Mouse (Mus musculus) c-Kit-positive CD71-positive TER-119-positive erythroid progenitor cells, embryonic 14.5 days (primary cell): ENCODE results near the gene Mfsd13b.
"Not testable (repeated sequence)": the region's sequence is repeated elsewhere in the genome, so short reads cannot be mapped to it uniquely, and the experiment has no call there.

Experiments
- DNase-seq: peaks from one replicate; pipeline ENCODE4 v3.0.0-alpha.2; 2013; ENCODE audit warnings: low spot score

The Mfsd13b gene

DNA sequence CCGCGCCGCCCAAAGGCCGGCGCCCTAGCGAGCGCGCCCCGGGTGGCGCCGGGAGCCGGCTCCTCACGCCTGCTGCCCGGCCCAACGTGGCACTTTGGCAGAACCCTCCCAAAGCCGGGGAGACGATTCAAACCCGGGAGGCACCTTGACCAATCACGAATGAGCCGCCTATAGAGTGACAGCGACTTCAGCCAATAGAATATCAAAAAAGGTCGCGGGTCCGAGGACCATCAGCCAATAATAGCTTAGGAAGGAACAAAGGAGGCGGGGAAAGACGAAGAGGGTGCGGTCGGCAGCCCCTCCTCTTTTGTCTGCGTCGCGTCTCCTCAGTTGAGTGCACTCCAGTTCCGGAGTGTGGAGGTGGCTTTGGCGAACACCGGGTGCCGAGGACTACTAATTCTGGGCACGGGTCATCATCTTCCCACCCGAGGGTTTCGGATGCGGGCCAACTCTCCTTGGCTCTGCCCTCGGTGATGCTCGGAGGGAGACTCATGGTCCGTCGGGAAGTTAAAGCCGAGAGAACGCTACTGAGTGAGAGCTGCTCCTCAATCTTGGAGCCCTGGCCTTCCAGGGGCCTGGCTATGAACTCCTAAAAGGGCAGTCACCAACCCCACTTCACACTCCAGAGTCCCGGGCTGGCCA is at the start of gene Mfsd13b, which contains the start of gene Cdr2:
Gene Mfsd13b, plus strand, starts transcription at position 310 of the 642 bp plus-strand sequence.
Gene Cdr2, minus strand, starts transcription at position 113 of the 642 bp plus-strand sequence.
- peak; percentile 100 for DNase-seq

DNA sequence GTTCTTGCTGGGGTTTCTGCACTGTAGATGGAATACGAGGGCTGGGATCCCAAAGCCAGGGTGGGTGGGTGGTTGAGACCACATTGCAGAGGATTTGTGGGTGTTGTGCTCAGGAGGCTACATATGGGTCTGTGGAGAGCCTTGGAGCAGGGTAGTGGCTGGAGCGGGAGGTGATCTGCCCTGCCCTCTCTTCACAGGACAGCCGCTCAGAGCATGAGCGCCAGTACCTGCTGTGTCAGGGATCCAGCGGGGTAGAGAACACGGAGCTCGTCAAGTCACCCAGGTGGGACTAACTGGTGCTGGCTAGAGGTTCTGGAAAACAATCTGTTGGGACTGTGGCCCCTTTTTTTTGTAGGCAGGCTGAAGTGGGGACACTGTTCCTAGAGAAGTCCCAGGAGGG is 49.2 kb upstream of the Mfsd13b start:
- no peak for DNase-seq

GRCm38 (mm10) chr7:120933680-120934195 is 48.6 kb upstream of the Mfsd13b start:
- DNase-seq, result peak; percentile 56

DNA sequence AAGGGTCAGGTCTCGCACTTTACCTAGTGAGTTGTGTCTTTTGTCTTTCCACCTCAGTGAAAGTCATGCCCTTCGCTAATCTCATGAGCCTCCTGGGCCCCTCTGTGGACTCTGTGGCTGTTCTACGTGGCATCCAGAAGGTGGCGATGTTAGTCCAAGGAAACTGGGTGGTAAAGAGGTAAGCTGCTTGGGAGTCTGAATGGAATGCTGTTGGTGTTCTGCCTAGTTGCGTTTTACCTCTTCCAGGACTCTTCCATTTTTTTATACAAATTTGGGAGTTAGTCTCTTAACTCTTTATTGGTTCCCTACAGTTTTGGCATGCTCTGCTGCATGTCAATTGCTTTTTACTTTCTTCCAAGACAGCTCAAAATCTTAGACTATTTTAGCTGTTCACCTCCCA is 47.6 kb upstream of the Mfsd13b start:
- peak; percentile 76 for DNase-seq

- DNase-seq, result no peak
These were observed 45.8 kb upstream of the Mfsd13b start for GRCm38 (mm10) chr7:120936522-120936921.

DNA sequence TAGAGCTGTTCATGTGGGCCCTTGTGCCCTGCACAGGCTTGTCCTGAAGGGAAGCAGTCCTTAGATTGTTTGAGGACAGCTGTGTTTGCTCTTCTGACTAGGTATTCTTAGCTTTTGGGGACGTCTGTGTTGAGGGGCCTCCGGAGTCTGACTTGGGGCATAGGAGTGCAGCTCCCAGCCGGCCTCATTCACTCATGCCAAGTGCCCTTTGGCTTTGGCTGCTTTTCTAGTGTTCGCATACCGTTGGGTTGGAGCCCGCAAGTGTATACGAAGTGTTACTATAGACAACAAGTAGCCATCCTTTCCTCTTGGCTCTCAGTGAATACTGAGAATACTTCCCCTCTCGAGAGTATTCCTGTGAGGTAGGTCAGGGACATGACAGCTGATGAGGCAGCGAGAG is 44.1 kb upstream of the Mfsd13b start:
- DNase-seq, result no peak

GRCm38 (mm10) chr7:120940343-120940742 is 42.0 kb upstream of the Mfsd13b start:
- no peak for DNase-seq

DNA sequence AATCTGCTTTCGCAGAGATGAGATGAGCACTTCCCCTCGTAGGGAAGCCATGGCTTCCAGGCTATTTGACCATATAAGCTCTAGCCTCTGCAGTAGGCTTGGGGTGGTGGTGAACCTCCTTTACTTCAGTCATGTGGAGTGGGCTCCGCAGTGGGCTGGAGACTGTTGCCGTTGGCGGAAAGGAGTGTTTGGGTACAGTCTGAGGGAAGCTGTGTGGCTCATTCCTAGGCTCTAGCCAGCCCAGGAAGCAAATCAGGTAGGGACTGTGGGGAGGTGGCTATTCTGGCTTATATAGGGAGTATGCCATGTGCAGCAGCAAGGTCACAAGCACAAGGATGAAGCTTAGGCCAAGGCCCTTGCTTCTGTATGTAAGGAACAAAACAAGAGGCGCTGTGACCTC is 41.1 kb upstream of the Mfsd13b start:
- no peak for DNase-seq

DNA sequence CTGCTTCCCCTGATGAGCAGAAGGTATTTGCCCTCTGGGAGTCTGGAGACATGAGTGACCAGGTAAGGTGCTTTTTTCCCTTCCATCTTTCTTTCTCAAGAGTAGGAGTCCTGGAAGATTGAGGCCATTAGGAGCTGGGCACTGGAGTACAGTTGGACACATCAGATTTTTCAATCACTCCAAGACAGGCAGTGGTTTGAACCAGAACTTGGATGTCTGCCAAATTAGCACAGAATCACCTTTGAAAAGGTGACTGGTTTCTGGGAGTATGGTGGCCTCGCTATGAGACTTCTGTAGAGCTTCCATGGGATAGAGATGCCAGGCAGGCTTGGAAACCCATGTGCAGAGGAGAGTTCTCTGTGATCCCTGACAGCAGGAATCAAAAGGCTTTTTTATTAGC is 39.8 kb upstream of the Mfsd13b start:
- DNase-seq, result no peak

DNA sequence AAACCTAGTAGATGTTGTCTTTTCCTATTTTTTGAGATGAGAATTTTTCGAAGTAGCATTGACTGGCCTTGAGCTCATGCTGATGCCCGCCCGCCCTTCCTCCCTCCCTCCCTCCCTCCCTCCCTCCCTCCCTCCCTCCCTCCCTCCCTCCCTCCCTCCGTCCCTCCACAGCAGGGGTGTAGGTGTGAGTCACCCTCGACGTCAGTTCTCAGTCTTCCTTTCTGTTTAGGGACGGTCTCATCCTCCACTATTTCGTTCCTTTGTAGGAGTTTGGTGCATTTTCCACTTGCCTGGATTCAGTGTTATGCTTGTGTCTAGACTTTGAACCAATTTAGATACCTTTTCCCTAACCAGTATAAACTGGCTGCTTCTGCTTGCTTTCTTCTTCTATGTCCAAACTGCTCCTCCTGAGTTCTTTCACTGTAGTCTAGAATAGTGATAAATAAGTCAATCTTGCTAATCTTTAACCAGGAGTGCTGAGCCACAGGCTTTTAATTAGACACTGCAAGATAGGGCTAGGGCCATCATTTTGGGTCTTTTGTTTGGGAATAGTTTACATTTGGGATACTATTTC is 38.3 kb upstream of the Mfsd13b start:
- DNase-seq, result no peak

DNA sequence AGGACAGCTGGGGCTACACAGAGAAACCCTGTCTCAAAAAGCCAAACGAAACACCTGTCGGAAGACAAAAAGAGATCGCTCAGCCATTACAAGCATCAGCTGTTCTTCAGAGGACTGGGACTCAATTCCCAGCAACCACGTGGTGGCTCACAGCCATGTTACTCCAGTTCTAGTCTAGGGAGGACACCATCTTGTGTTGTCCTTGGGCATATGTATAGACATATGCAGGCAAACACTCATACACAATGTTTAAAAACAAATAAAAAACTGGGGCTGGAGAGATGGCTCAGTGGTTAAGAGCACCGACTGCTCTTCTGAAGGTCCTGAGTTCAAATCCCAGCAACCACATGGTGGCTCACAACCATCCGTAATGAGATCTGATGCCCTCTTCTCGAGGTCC is 28.7 kb upstream of the Mfsd13b start:
- DNase-seq, result not testable (repeated sequence)

DNA sequence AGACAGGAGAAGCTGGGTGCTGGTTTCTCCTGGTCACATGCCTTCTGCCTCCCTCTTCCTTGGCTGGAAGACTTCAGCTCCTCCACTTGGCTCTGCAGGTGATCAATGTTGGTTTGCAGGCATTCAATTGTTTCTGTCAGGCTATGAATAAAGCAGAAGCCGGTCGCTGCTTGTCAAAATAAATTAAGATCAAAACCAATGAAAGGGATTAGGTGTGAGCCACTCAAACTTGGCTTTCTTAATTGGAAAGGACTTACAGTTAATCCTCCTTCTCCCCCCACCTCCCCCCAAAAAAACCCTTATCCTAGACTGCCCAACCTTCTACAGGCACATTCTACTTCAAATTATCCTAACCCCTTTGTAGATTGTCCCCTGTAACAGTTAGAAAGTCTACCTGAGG is 22.2 kb upstream of the Mfsd13b start:
- no peak for DNase-seq

DNA sequence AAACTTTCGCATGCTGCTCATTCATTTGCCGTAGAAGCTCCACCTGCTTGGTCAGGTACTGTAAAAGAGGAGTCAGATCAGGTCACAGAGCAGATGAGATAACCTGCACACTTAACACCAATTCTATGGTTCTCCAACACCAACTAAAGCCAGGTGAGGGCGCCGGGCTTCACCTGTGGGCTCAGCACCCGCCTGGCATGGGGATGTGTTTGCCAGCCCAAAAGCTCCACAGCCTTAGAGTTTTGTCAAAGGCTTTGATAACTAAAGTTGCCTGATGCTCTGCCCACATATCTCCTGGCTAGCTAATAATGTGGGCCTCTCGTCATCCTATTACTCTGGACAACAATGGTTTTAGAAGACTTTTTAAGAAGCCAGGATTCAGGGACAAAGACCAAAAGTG is 21.7 kb upstream of the Mfsd13b start:
- no peak for DNase-seq

DNA sequence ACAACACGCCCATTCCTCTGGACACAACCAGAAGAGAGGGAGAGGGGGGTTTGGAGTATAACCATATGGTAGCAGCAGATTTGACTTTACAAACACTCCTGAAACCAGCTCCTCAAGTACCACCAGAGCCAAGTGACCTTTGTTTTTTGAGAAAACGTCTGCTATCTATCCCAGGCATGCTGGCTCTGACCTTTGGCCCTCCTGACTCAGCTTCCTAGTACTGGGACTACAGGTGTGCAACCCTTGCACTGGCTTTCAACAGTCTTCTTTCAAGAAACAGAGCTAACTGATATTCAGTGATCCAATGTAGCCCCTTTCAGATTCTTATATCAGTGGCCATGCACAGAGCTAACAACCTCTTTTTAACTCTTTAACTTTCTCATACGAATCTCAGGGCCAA is 20.4 kb upstream of the Mfsd13b start:
- DNase-seq, result no peak

DNA sequence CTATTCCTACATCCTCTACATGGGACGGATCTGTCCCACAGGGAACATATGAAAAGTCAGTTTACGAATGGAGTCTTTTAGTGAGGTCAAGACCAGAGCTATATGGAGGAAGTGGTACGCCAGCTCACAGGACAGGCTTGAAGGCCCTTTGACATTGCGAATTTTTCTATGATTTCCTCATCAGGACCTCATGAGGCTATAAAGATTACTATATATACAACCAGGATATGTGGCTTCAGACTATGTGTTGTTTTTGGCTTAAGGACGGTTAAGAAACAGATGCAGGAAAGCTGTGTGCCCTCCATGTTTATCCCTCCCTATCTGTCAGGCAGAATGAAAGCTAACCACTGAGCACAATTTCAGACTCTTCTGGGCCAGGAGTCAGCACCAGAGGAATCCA is 19.2 kb upstream of the Mfsd13b start:
- DNase-seq, result no peak

DNA sequence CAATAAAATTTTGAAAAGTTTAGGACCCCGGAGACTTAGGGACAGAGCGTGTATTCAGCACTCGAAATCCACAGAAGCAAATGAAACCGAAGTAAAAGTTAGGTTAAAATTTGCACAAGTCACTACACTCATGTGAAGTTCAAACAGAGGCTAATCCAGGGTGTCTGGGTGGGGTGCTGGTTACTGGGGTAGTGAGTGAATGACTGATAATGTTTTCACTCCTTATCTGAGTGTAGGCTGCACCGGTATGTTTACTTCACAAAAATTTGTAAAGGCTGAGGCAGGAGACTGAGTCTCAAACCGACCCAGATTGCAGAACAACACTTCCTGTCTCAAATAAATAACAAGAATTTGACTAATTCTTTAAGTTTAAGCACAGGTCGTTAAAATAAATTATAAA is 13.1 kb upstream of the Mfsd13b start:
- peak; percentile 63 for DNase-seq

DNA sequence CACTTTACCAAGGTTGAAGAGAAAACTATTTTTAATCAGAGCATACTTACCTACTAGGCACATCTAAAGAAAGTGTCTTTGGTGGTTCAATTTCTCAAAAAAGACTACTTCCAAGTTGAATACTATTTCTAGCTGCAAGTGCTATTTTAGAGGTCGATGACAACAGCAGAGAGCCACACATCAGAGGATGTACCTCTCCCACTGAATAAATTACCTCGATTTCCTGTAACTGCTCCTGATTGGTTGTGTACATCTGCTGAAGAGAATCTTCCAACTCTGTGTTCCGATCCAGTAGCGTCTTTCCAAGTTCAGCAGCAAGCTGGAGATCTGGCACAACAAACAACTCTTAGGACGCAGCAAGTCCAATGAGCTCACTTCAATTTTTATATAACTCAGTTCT is 12.2 kb upstream of the Mfsd13b start:
- DNase-seq, result no peak

DNA sequence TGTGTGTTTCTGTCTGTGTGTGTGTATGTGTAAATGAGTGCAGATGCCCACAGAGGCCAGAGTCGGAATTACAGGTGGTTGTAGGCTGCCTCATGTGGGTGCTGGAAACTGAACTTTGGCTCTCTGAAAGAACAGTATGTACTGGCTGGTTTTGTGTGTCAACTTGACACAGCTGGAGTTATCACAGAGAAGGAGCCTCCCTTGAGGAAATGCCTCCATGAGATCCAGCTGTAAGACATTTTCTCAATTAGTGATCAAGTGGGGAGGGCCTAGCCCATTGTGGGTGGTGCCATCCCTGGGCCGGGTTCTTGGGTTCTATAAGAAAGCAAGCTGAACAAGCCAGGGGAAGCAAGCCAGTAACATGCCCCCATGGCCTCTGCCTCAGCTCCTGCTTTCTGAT is 9.8 kb upstream of the Mfsd13b start:
- DNase-seq, result not testable (repeated sequence)

DNA sequence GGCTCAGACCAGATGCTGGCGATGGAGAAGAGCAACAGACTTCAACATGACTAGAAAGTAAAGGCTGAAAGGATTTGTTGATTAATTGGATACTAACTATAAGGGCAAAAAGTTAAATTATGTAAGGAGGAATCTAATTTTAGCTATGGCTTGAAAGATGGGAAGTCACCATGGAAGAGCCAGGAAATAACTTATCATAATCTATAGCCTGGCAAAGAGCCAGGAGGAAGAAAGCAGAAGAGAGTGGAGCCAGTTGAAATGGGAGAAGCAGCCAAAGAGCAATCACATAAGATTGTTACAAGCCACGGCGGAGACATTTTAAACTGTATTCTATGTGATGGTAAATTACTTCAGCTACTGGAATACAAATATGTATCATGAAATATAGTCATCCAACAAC is 8.3 kb upstream of the Mfsd13b start:
- no peak for DNase-seq

DNA sequence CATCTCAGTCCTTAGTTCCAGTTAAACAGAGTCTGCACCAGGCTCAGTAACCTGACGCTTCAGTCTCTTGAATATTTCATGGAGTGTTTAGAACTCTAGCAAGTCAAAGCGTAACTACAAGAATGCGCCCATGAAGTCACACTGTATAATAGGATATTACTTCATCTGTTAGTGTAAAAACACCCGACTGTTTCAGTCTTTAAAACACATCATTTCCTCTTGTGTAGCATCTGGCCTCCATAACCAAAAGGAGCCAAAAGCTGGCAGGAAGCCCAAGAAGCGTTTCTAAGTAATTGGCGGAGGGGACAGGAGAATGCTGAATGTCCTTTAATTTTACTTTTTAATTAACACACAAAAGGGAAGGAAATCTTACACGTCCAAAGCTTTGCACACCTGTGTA is 5.2 kb upstream of the Mfsd13b start:
- no peak for DNase-seq

DNA sequence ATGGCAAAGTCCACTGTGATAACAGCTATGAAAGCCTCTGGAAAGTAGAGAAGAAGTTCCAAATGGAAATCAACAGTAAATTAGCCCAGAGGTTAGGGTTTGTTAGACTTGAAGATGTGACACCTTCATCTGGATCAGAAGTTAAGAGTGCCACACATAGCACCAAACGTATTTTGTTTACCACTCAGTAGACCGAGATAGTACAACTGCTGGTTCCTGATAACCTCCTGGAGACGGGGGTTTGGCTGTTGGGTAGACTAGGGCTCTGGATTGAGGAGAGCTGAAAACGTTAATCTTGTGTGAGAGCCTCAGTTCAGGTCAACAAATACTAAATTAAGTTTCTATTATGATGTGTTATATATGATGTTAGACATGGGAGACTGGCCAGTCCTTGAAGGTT is 2.3 kb upstream of the Mfsd13b start:
- peak; percentile 85 for DNase-seq

GRCm38 (mm10) chr7:120980931-120981924 is 1.1 kb upstream of the Mfsd13b start:
- peak; percentile 57 for DNase-seq

GRCm38 (mm10) chr7:120982968-120983367 is 659 bp downstream of the Mfsd13b start:
- no peak for DNase-seq
